Mouse (Mus musculus) neural tube, embryonic 15.5 days (tissue): ENCODE data around the gene Hyou1. TPM values are rescaled to one million over a fixed set of nuclear protein-coding genes. Genes with fewer than 3 reads are reported as not detected.

Experiments used
- ATAC-seq: fragments of 200-750 bp; cut with Nextera tagmentation; 2 replicates; pipeline ENCODE4 v1.8.0; 2017; ENCODE audit warnings: mild to moderate bottlenecking, moderate TSS enrichment, moderate library complexity; ENCODE audit not compliant: low FRiP score
- H3K27ac ChIP-seq: fragments of 300-500 bp; sonication (generic); replicated peaks from 2 replicates; pipeline ENCODE4 v1.5.1; 2015; ENCODE audit warnings: mild to moderate bottlenecking, inconsistent platforms
- H3K27me3 ChIP-seq: fragments of 300-500 bp; sonication (generic); replicated peaks from 2 replicates; pipeline ENCODE4 v1.6.1; 2015; ENCODE audit warnings: inconsistent platforms
- H3K36me3 ChIP-seq: fragments of 300-500 bp; sonication (generic); 2 replicates; pipeline ENCODE4 v1.6.1; 2015; ENCODE audit warnings: inconsistent platforms
- H3K4me1 ChIP-seq: fragments of 300-500 bp; sonication (generic); 2 replicates; pipeline ENCODE4 v1.6.1; 2015; ENCODE audit warnings: inconsistent platforms
- H3K4me2 ChIP-seq: fragments of 300-500 bp; sonication (generic); 2 replicates; pipeline ENCODE4 v1.6.1; 2015; ENCODE audit warnings: inconsistent platforms, mild to moderate bottlenecking, moderate library complexity
- H3K4me3 ChIP-seq: fragments of 300-500 bp; sonication (generic); replicated peaks from 2 replicates; pipeline ENCODE4 v1.5.1; 2015; ENCODE audit warnings: mild to moderate bottlenecking, inconsistent platforms
- H3K9ac ChIP-seq: fragments of 300-500 bp; sonication (generic); replicated peaks from 2 replicates; pipeline ENCODE4 v1.6.1; 2015; ENCODE audit warnings: mild to moderate bottlenecking, inconsistent platforms
- H3K9me3 ChIP-seq: fragments of 300-500 bp; sonication (generic); replicated peaks from 2 replicates; pipeline ENCODE4 v1.6.1; 2016; ENCODE audit warnings: inconsistent platforms
- WGBS: fragments of 180-500 bp; shearing (Covaris S2); methylation state at CpG from one replicate; pipeline ENCODE4 v1.1.7; 2015; ENCODE audit warnings: mixed read lengths; 5-methylcytosine and 5-hydroxymethylcytosine counted together
- microRNA-seq: library from miRNA; unstranded; fragments of <30 nt; microRNA quantifications from one replicate; pipeline ENCODE4, GENCODE M21; 2017
- polyA plus RNA-seq: library from polyadenylated mRNA; unstranded; fragments of >200 nt; fragmentation: Nextera tagmentation; extraction: Ambion mirVana; gene quantifications from 2 replicates; pipeline ENCODE4 v1.2.1, GENCODE M21; 2015

The Hyou1 gene
- polyA plus RNA-seq, 1 experiment from 2014 or later = 26.5 TPM

DNA sequence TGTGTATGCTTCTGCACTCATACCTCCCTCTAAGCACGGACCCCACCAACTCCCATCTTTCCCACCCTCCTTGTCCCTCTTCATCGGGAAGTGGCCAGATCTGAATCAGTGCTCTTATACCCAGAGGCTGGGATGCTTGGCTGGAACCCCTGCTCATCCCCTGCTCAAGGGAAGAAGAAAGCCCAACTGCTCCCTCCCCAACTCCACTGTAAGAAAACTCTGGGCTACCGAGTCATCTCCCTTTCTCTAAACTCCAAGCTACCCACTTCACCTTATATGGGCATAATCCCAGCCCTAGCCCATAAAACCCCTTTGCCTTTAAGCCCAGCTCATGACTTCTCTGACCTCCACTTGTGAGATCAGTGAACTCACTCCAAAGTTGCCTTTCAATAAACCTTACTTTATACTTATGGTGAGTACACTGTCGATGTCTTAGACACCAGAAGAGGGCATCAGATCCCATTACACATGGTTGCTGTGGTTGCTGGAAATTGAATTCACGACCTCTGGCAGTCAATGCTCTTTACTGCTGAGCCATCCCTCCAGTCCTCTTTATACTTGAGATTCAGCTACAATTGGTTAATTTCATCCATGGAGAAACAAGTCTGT lies 53.4 kb downstream of the Hyou1 start:
- Histone ChIP-seq H3K27ac (no peak overlapping the region), H3K9ac (no peak overlapping the region), H3K27me3 (no peaks in the 10 kb centered on the region), H3K4me1 (0 out of 2 replicates have a peak, but pooled peaks cover 2% of the 10 kb centered on the region), H3K9me3 (no peaks in the 10 kb centered on the region), H3K36me3 (no peaks in the 10 kb centered on the region), H3K4me2 (no peak overlapping the region), H3K4me3 (no peak overlapping the region)
- 47% methylated on average over 5 of the region's 5 CpGs for WGBS
- ATAC-seq = no peak

DNA sequence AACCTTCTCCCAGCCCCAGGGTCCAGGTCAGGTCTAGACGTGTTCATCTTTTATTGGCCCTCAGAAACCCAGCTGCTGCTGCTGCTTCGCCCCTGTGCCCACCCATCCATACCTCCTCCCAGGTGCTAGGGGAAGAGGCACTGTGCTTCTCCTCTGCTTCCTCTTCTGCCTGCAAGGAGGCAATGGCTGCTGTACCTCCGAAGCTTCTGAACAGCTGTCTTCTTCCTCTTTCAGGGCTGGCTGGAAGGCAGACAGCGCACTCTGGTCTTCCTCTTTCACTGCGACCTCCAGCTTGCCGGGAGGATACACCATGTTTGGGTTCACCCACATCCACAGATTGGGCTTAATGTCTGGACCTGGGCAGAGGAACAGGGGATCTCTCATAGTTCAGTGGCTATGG lies 56.5 kb downstream of the Hyou1 start:
- H3K9me3 ChIP-seq = no peaks in the 10 kb centered on the region
- no peak overlapping the region for H3K9ac ChIP-seq
- H3K4me2 ChIP-seq = no peak overlapping the region
- H3K27me3 ChIP-seq = no peaks in the 10 kb centered on the region
- 75% methylated on average over 6 of the region's 6 CpGs for WGBS
- no peak overlapping the region for H3K27ac ChIP-seq
- no peak for ATAC-seq
- H3K36me3 ChIP-seq = no peaks in the 10 kb centered on the region
- no peak overlapping the region for H3K4me3 ChIP-seq
- 0 out of 2 replicates have a peak, but pooled peaks cover 2% of the 10 kb centered on the region for H3K4me1 ChIP-seq

DNA sequence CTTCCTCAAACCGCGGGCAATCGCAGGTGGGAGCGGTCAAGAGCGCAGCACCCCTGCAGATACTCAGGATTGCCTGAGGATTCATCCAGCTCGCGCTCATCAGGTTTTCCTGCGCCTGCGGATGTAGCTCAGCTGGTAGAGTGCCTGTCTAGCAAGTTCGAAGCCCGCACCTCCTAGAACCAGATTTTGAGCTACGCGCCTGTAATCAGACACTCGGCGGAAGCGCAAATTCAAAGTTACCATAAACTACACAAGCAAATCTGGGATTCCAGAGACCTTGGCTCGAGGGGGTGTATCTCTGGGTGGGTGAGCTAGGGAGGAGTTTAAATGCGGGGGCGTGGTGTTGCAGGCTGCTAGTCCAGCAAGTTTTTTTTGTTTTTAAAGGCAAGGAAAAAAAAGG lies 61.7 kb downstream of the Hyou1 start, which contains the start of gene Foxr1:
Foxr1 (minus strand) TSS at position 176 of the 400 bp plus-strand sequence.
- Histone ChIP-seq H3K36me3 (no peaks in the 10 kb centered on the region), H3K9me3 (no peaks in the 10 kb centered on the region), H3K4me3 (no peak within 1 kb of the TSS), H3K4me2 (no peak within 1 kb of the TSS), H3K9ac (no peak within 1 kb of the TSS), H3K4me1 (no peaks in the 10 kb centered on the region), H3K27ac (no peak within 1 kb of the TSS), H3K27me3 (no peaks in the 10 kb centered on the region)
- WGBS = 76% methylated on average over 19 of the region's 19 CpGs
- no peak for ATAC-seq

Small RNA genes lying within 50 kb of the gene (microRNA-seq; reads per million reads assigned to microRNA genes)
- gene Gm44335 = not detected
- not detected for gene Mir7085

Other genes starting within 250 kb of the Hyou1 start
- 17.3 and 22.6 TPM in 2 replicates for gene Mcam, start 245.0 kb upstream of the Hyou1 start, polyA plus RNA-seq
- 18.2 and 20.2 TPM in 2 replicates for gene Cbl, start 145.4 kb upstream of the Hyou1 start, polyA plus RNA-seq
- not detected in 2 replicates for gene Ccdc153, start 138.8 kb upstream of the Hyou1 start, polyA plus RNA-seq
- 0.61 and 0.65 TPM in 2 replicates for gene Pdzd3, start 128.0 kb upstream of the Hyou1 start, polyA plus RNA-seq
- gene Nlrx1, start 110.9 kb upstream of the Hyou1 start, polyA plus RNA-seq = 4.5 and 5.3 TPM in 2 replicates
- gene Abcg4, start 90.9 kb upstream of the Hyou1 start, polyA plus RNA-seq = 26.8 and 30.3 TPM in 2 replicates
- 28.0 and 28.2 TPM in 2 replicates for gene Hinfp, start 73.8 kb upstream of the Hyou1 start, polyA plus RNA-seq
- 21.7 and 24.3 TPM in 2 replicates for gene C2cd2l, start 59.2 kb upstream of the Hyou1 start, polyA plus RNA-seq
- 30.5 and 34.0 TPM in 2 replicates for gene Dpagt1, start 53.5 kb upstream of the Hyou1 start, polyA plus RNA-seq
- 108 and 149 TPM in 2 replicates for gene H2afx, start 44.8 kb upstream of the Hyou1 start, polyA plus RNA-seq
- 58.3 and 62.5 TPM in 2 replicates for gene Hmbs, start 35.3 kb upstream of the Hyou1 start, polyA plus RNA-seq
- 37.4 and 40.8 TPM in 2 replicates for gene Vps11, start 17.8 kb upstream of the Hyou1 start, polyA plus RNA-seq
- gene Slc37a4, start 17.4 kb downstream of the Hyou1 start, polyA plus RNA-seq = 61.3 and 69.8 TPM in 2 replicates
- 1,003 and 1,094 TPM in 2 replicates for gene Rps25, start 27.6 kb downstream of the Hyou1 start, polyA plus RNA-seq
- 261 and 302 TPM in 2 replicates for gene Trappc4, start 28.1 kb downstream of the Hyou1 start, polyA plus RNA-seq
- gene Ccdc84, start 39.1 kb downstream of the Hyou1 start, polyA plus RNA-seq = 32.4 and 36.4 TPM in 2 replicates
- gene Foxr1, start 61.6 kb downstream of the Hyou1 start, polyA plus RNA-seq = 0.09 TPM in 1 of 2 replicates, not detected in the other
- 0.73 TPM in 1 of 2 replicates, not detected in the other for gene Upk2, start 75.5 kb downstream of the Hyou1 start, polyA plus RNA-seq
- gene Bcl9l, start 103.3 kb downstream of the Hyou1 start, polyA plus RNA-seq = 9.7 and 11.5 TPM in 2 replicates
- 0.26 TPM in 1 of 2 replicates, not detected in the other for gene Cxcr5, start 182.4 kb downstream of the Hyou1 start, polyA plus RNA-seq
- 15.1 and 16.8 TPM in 2 replicates for gene Ddx6, start 225.4 kb downstream of the Hyou1 start, polyA plus RNA-seq